Mouse (Mus musculus) megakaryocyte-erythroid progenitor cell, adult 5 weeks (primary cell): ENCODE measurements around the gene Taf1c. TPM values are rescaled to one million over a fixed set of nuclear protein-coding genes. Genes with fewer than 3 reads are reported as not detected.

Experiments used
- polyA plus RNA-seq: library from polyadenylated mRNA; stranded (reverse); fragments of >175 nt; gene quantifications from 2 replicates; pipeline ENCODE4 v1.2.3, GENCODE M21; 2012

Taf1c gene
- 44.0 and 45.1 TPM in 2 replicates for polyA plus RNA-seq

GRCm38 (mm10) chr8:119604996-119605395 lies at the start of gene Taf1c:
TSS of gene Taf1c (minus strand) at chr8:119605222.

DNA sequence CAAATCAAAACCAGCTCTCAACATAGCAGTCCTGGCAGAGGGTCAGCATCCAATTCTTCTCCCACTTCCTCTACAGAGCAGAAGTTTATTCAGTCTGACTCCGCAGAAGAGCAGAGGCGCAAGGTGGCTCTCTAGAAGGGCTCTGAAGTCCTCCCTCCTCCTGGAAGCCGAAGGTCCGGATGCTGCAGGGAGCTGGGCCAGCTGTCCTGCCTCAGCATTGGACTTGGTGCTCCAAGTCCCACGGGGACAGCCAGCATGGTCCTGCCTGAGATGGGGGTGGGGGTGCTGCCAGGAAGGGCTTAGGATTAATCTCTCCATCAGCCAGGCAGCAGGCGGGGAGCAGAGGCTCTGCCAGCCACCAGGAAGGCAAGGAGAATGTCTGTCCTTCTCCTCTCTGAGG lies 30.4 kb upstream of the Taf1c start, which contains the start of gene Kcng4:
Gene Kcng4 (minus strand): TSS at position 303 of the 400 bp plus-strand sequence.

GRCm38 (mm10) chr8:119612471-119612870 lies 7.4 kb upstream of the Taf1c start, which contains the start of gene Adad2:
TSS of gene Adad2 (plus strand) at chr8:119612747.

GRCm38 (mm10) chr8:119574437-119575365 lies 30.3 kb downstream of the Taf1c start, which contains the start of the genes Hsdl1 and Dnaaf1:
TSS of gene Hsdl1 (minus strand) at chr8:119575183.
TSS of gene Dnaaf1 (plus strand) at chr8:119575235.

DNA sequence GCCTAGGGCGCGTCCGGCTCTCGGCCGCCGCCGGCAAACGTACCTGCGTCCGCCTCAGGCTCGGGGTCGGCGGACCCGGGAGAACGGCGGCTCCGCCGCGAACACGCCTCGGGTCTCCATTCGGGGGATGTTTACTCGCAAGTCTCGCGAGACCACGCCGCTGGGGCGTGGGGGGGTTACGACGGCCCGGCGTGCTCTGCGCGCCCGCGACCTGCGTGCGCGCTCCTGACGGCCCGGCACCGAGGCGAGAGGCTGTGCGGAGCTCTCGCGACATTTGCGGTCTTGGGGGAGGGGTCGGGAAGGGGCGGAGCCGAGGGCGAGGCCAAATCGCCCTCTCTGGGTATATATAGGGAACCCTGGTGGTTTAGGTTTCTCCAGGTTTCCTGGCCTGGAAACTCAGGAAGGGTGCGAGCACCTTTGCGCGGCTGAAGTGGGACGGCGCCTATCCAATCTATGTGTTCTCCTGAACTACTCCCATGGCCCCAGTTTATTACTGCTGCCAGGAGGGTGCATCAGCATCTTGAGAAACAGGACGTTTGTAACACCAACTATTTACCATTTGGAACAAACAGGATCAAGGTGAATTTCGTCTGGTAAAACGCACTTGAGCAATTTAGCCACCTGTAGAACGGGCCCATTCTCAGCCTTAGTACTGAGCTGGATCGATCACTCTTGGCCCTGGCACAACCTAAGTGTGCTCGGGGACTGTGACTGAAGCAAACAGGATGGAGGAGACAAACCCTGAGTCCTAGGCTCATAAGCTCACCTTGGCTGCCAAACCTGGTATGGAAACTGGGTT lies 46.2 kb downstream of the Taf1c start, which contains the start of gene Mbtps1:
Gene Mbtps1 (minus strand): TSS at position 133 of the 799 bp plus-strand sequence.

Other genes starting within 250 kb of the Taf1c start
- 13.3 and 15.3 TPM in 2 replicates for gene Mlycd, start 210.3 kb downstream of the Taf1c start, polyA plus RNA-seq
- 11.1 and 17.1 TPM in 2 replicates for gene Osgin1, start 171.1 kb downstream of the Taf1c start, polyA plus RNA-seq
- 0.11 TPM in 1 of 2 replicates, not detected in the other for gene Necab2, start 158.5 kb downstream of the Taf1c start, polyA plus RNA-seq
- not detected in 2 replicates for gene Slc38a8, start 103.5 kb downstream of the Taf1c start, polyA plus RNA-seq
- 123 and 145 TPM in 2 replicates for gene Mbtps1, start 46.5 kb downstream of the Taf1c start, polyA plus RNA-seq
- 27.5 and 27.9 TPM in 2 replicates for gene Hsdl1, start 30.0 kb downstream of the Taf1c start, polyA plus RNA-seq
- gene Dnaaf1, start 30.0 kb downstream of the Taf1c start, polyA plus RNA-seq = 0.07 and 0.16 TPM in 2 replicates
- gene Adad2, start 7.5 kb upstream of the Taf1c start, polyA plus RNA-seq = not detected in 2 replicates
- not detected in 2 replicates for gene Kcng4, start 30.5 kb upstream of the Taf1c start, polyA plus RNA-seq
- not detected in 2 replicates for gene Wfdc1, start 61.1 kb upstream of the Taf1c start, polyA plus RNA-seq
- gene Atp2c2, start 94.8 kb upstream of the Taf1c start, polyA plus RNA-seq = 0.12 and 0.19 TPM in 2 replicates
- 2.7 and 4.1 TPM in 2 replicates for gene Tldc1, start 173.2 kb upstream of the Taf1c start, polyA plus RNA-seq
- gene Cotl1, start 235.3 kb upstream of the Taf1c start, polyA plus RNA-seq = 501 and 581 TPM in 2 replicates